Mouse (Mus musculus) heart, embryonic 16.5 days (tissue): Measurements from ENCODE around the gene Smarce1. TPM values are rescaled to one million over a fixed set of nuclear protein-coding genes. Genes with fewer than 3 reads are reported as not detected.
"Not testable (repeated sequence)": the region's sequence is repeated elsewhere in the genome, so short reads cannot be mapped to it uniquely, and the experiment has no call there.

ENCODE experiments used
- ATAC-seq: fragments of 200-750 bp; cut with Nextera tagmentation; replicated peaks from 2 replicates; pipeline ENCODE4 v1.8.0; 2017; ENCODE audit warnings: moderate number of reproducible peaks; ENCODE audit not compliant: insufficient read depth, low FRiP score; ENCODE audit errors: extremely low read depth
- H3K27ac ChIP-seq: fragments of 300-500 bp; sonication (generic); 2 replicates; pipeline ENCODE4 v1.5.1; 2014; ENCODE audit warnings: mild to moderate bottlenecking, low read length, control low read depth, moderate library complexity
- H3K27me3 ChIP-seq: fragments of 300-500 bp; sonication (generic); 2 replicates; pipeline ENCODE4 v1.6.1; 2014; ENCODE audit warnings: low read length, mixed read lengths; ENCODE audit not compliant: control insufficient read depth, insufficient read depth
- H3K36me3 ChIP-seq: fragments of 300-500 bp; sonication (generic); 2 replicates; pipeline ENCODE4 v1.6.1; 2014; ENCODE audit not compliant: control insufficient read depth, insufficient read depth
- H3K4me1 ChIP-seq: fragments of 300-500 bp; sonication (generic); 2 replicates; pipeline ENCODE4 v1.6.1; 2014; ENCODE audit warnings: low read length, mixed read lengths; ENCODE audit not compliant: control insufficient read depth, insufficient read depth
- H3K4me2 ChIP-seq: fragments of 300-500 bp; sonication (generic); 2 replicates; pipeline ENCODE4 v1.6.1; 2014; ENCODE audit warnings: low read depth, mild to moderate bottlenecking, control low read depth, low read length
- H3K4me3 ChIP-seq: fragments of 300-500 bp; sonication (generic); 2 replicates; pipeline ENCODE4 v1.5.1; 2014; ENCODE audit warnings: mild to moderate bottlenecking, control low read depth, low read length
- H3K9ac ChIP-seq: fragments of 300-500 bp; sonication (generic); 2 replicates; pipeline ENCODE4 v1.6.1; 2014; ENCODE audit warnings: low read length, control low read depth
- H3K9me3 ChIP-seq: fragments of 300-500 bp; sonication (generic); replicated peaks from 2 replicates; pipeline ENCODE4 v1.6.1; 2016; ENCODE audit warnings: low read length; ENCODE audit not compliant: control insufficient read depth
- WGBS: fragments of 180-500 bp; shearing (Covaris S2); extraction: QIAGEN DNeasy Blood & Tissue Kit; methylation state at CpG from one replicate; pipeline ENCODE4 v1.1.7; 2014; 5-methylcytosine and 5-hydroxymethylcytosine counted together
- polyA plus RNA-seq: library from polyadenylated mRNA; unstranded; fragments of >200 nt; fragmentation: Nextera tagmentation; extraction: Ambion mirVana; gene quantifications from 2 replicates; pipeline ENCODE4 v1.2.1, GENCODE M21; 2015

The Smarce1 gene
- polyA plus RNA-seq, 1 experiment from 2014 or later = 177 TPM

GRCm38 (mm10) chr11:99255316-99255715 lies 24.5 kb upstream of the Smarce1 start:
- Histone ChIP-seq H3K36me3 (no peaks in the 10 kb centered on the region), H3K9me3 (no peaks in the 10 kb centered on the region), H3K9ac (no peak overlapping the region), H3K27me3 (no peaks in the 10 kb centered on the region), H3K4me1 (no peaks in the 10 kb centered on the region), H3K27ac (no peak overlapping the region), H3K4me2 (no peak overlapping the region), H3K4me3 (no peak overlapping the region)
- ATAC-seq = no peak
- 91% methylated on average over 8 of the region's 8 CpGs for WGBS

GRCm38 (mm10) chr11:99253893-99254292 lies 23.1 kb upstream of the Smarce1 start:
- Histone ChIP-seq H3K4me1 (no peaks in the 10 kb centered on the region), H3K9ac (no peak overlapping the region), H3K4me2 (no peak overlapping the region), H3K4me3 (no peak overlapping the region), H3K9me3 (no peaks in the 10 kb centered on the region), H3K27ac (no peak overlapping the region), H3K27me3 (no peaks in the 10 kb centered on the region), H3K36me3 (no peaks in the 10 kb centered on the region)
- ATAC-seq = no peak
- 51% methylated on average over 2 of the region's 2 CpGs for WGBS

- 67% methylated on average over 8 of the region's 8 CpGs for WGBS
- H3K4me1 ChIP-seq = no peaks in the 10 kb centered on the region
- H3K4me3 ChIP-seq = no peak overlapping the region
- no peak overlapping the region for H3K27ac ChIP-seq
- H3K27me3 ChIP-seq = no peaks in the 10 kb centered on the region
- H3K4me2 ChIP-seq = no peak overlapping the region
- no peaks in the 10 kb centered on the region for H3K36me3 ChIP-seq
- H3K9me3 ChIP-seq = no peaks in the 10 kb centered on the region
- H3K9ac ChIP-seq = no peak overlapping the region
- no peak for ATAC-seq
These were observed 21.9 kb upstream of the Smarce1 start for GRCm38 (mm10) chr11:99252671-99253070.

- H3K27ac ChIP-seq = no peak overlapping the region
- H3K4me1 ChIP-seq = no peaks in the 10 kb centered on the region
- H3K9ac ChIP-seq = no peak overlapping the region
- no peaks in the 10 kb centered on the region for H3K9me3 ChIP-seq
- ATAC-seq = no peak
- no peaks in the 10 kb centered on the region for H3K27me3 ChIP-seq
- 61% methylated on average over 3 of the region's 3 CpGs for WGBS
- H3K4me2 ChIP-seq = no peak overlapping the region
- no peaks in the 10 kb centered on the region for H3K36me3 ChIP-seq
- no peak overlapping the region for H3K4me3 ChIP-seq
These were observed 19.8 kb upstream of the Smarce1 start for GRCm38 (mm10) chr11:99250666-99251065.

- Histone ChIP-seq H3K36me3 (no peaks in the 10 kb centered on the region), H3K4me1 (no peaks in the 10 kb centered on the region), H3K27me3 (no peaks in the 10 kb centered on the region), H3K9ac (no peak overlapping the region), H3K27ac (no peak overlapping the region), H3K4me3 (no peak overlapping the region), H3K9me3 (no peaks in the 10 kb centered on the region), H3K4me2 (no peak overlapping the region)
- WGBS = 28% methylated on average over 5 of the region's 5 CpGs
- no peak for ATAC-seq
These were observed 19.4 kb upstream of the Smarce1 start for GRCm38 (mm10) chr11:99250241-99250640.

- H3K4me2 ChIP-seq = no peak overlapping the region
- no peak overlapping the region for H3K4me3 ChIP-seq
- no peaks in the 10 kb centered on the region for H3K4me1 ChIP-seq
- H3K9me3 ChIP-seq = no peaks in the 10 kb centered on the region
- 60% methylated on average over 4 of the region's 4 CpGs for WGBS
- H3K27me3 ChIP-seq = no peaks in the 10 kb centered on the region
- H3K9ac ChIP-seq = no peak overlapping the region
- H3K36me3 ChIP-seq = no peaks in the 10 kb centered on the region
- no peak overlapping the region for H3K27ac ChIP-seq
- ATAC-seq = no peak
These were observed 18.3 kb upstream of the Smarce1 start for GRCm38 (mm10) chr11:99249115-99249514.

GRCm38 (mm10) chr11:99247916-99248315 lies 17.1 kb upstream of the Smarce1 start:
- WGBS = 91% methylated on average over 4 of the region's 4 CpGs
- no peak overlapping the region for H3K4me3 ChIP-seq
- ATAC-seq = no peak
- no peak overlapping the region for H3K4me2 ChIP-seq
- H3K4me1 ChIP-seq = peaks cover 4% of the 10 kb centered on the region
- no peaks in the 10 kb centered on the region for H3K36me3 ChIP-seq
- H3K27ac ChIP-seq = no peak overlapping the region
- no peaks in the 10 kb centered on the region for H3K9me3 ChIP-seq
- H3K9ac ChIP-seq = no peak overlapping the region
- no peaks in the 10 kb centered on the region for H3K27me3 ChIP-seq

- not testable (repeated sequence) for H3K9me3 ChIP-seq, H3K36me3 ChIP-seq, ATAC-seq, H3K4me2 ChIP-seq, H3K4me3 ChIP-seq, H3K27ac ChIP-seq, H3K4me1 ChIP-seq, H3K9ac ChIP-seq, H3K27me3 ChIP-seq
- 55% methylated on average over 3 of the region's 3 CpGs for WGBS
These were observed 13.7 kb upstream of the Smarce1 start for GRCm38 (mm10) chr11:99244519-99244918.

GRCm38 (mm10) chr11:99243820-99244374 lies 13.1 kb upstream of the Smarce1 start, which contains the start of gene Krt222:
Gene Krt222, minus strand, starts transcription at chr11:99244085.
- peak within 1 kb of the TSS; percentile 43; the same call in 1 of the 2 replicates for H3K27ac ChIP-seq
- WGBS = 3% methylated on average over 17 of the region's 17 CpGs

More at GRCm38 (mm10) chr11:99243820-99244374, 13.1 kb upstream of the Smarce1 start, which contains the start of gene Krt222:
- Histone ChIP-seq H3K4me2 (peak within 1 kb of the TSS; percentile 57), H3K9me3 (no peaks in the 10 kb centered on the region), H3K4me1 (peaks cover 4% of the 10 kb centered on the region), H3K27me3 (no peaks in the 10 kb centered on the region), H3K4me3 (peak within 1 kb of the TSS; percentile 58), H3K9ac (peak within 1 kb of the TSS; percentile 65), H3K36me3 (no peaks in the 10 kb centered on the region)
- ATAC-seq = no peak; the same call in 1 of the 2 replicates
